Mouse (Mus musculus) liver, embryonic 15.5 days (tissue): ENCODE measurements around the gene Kndc1. TPM values are rescaled to one million over a fixed set of nuclear protein-coding genes. Genes with fewer than 3 reads are reported as not detected.

ENCODE experiments used
- ATAC-seq: fragments of 200-750 bp; cut with Nextera tagmentation; 2 replicates; pipeline ENCODE4 v1.8.0; 2017; ENCODE audit warnings: moderate number of reproducible peaks, mild to moderate bottlenecking, moderate library complexity; ENCODE audit not compliant: insufficient read depth
- H3K27ac ChIP-seq: fragments of 300-500 bp; sonication (generic); replicated peaks from 2 replicates; pipeline ENCODE4 v1.5.1; 2015; ENCODE audit warnings: mild to moderate bottlenecking, inconsistent platforms
- H3K27me3 ChIP-seq: fragments of 300-500 bp; sonication (generic); 2 replicates; pipeline ENCODE4 v1.6.1; 2015; ENCODE audit warnings: mild to moderate bottlenecking, inconsistent platforms
- H3K36me3 ChIP-seq: fragments of 300-500 bp; sonication (generic); replicated peaks from 2 replicates; pipeline ENCODE4 v1.6.1; 2015; ENCODE audit warnings: moderate library complexity, mild to moderate bottlenecking, inconsistent platforms
- H3K4me1 ChIP-seq: fragments of 300-500 bp; sonication (generic); replicated peaks from 2 replicates; pipeline ENCODE4 v1.6.1; 2015; ENCODE audit warnings: inconsistent platforms
- H3K4me2 ChIP-seq: fragments of 300-500 bp; sonication (generic); 2 replicates; pipeline ENCODE4 v1.6.1; 2015; ENCODE audit warnings: moderate library complexity, mild to moderate bottlenecking, inconsistent platforms
- H3K4me3 ChIP-seq: fragments of 300-500 bp; sonication (generic); replicated peaks from 2 replicates; pipeline ENCODE4 v1.5.1; 2015; ENCODE audit warnings: mild to moderate bottlenecking, inconsistent platforms
- H3K9ac ChIP-seq: fragments of 300-500 bp; sonication (generic); 2 replicates; pipeline ENCODE4 v1.6.1; 2015; ENCODE audit warnings: moderate library complexity, mild to moderate bottlenecking, inconsistent platforms
- H3K9me3 ChIP-seq: fragments of 300-500 bp; sonication (generic); replicated peaks from 2 replicates; pipeline ENCODE4 v1.6.1; 2016; ENCODE audit warnings: inconsistent platforms
- WGBS: fragments of 180-500 bp; shearing (Covaris S2); methylation state at CpG from one replicate; pipeline ENCODE4 v1.1.7; 2015; ENCODE audit warnings: mixed read lengths; ENCODE audit not compliant: insufficient replicate concordance; 5-methylcytosine and 5-hydroxymethylcytosine counted together
- polyA plus RNA-seq: library from polyadenylated mRNA; unstranded; fragments of >200 nt; fragmentation: Nextera tagmentation; extraction: Ambion mirVana; gene quantifications from 2 replicates; pipeline ENCODE4 v1.2.1, GENCODE M21; 2015

Kndc1 gene
- polyA plus RNA-seq, 1 experiment from 2014 or later: not detected

- Histone ChIP-seq H3K4me2 (no peak overlapping the region), H3K9ac (no peak overlapping the region), H3K36me3 (no peaks in the 10 kb centered on the region), H3K27me3 (peaks cover 19% of the 10 kb centered on the region), H3K9me3 (no peaks in the 10 kb centered on the region), H3K4me3 (no peak overlapping the region), H3K4me1 (no peaks in the 10 kb centered on the region), H3K27ac (no peak overlapping the region)
- ATAC-seq: no peak
- WGBS: 45% methylated on average over 3 of the region's 3 CpGs
Observed at GRCm38 (mm10) chr7:139937138-139937537, 42.6 kb downstream of the Kndc1 start.

GRCm38 (mm10) chr7:139937810-139938209 is 43.3 kb downstream of the Kndc1 start:
- Histone ChIP-seq H3K27me3 (peaks cover 26% of the 10 kb centered on the region), H3K27ac (no peak overlapping the region), H3K4me3 (no peak overlapping the region), H3K4me2 (no peak overlapping the region), H3K4me1 (no peaks in the 10 kb centered on the region), H3K9me3 (no peaks in the 10 kb centered on the region), H3K9ac (no peak overlapping the region), H3K36me3 (no peaks in the 10 kb centered on the region)
- ATAC-seq: no peak
- WGBS: 45% methylated on average over 5 of the region's 5 CpGs

- no peaks in the 10 kb centered on the region; the same call in 1 of the 2 replicates for H3K4me1 ChIP-seq
- 60% methylated on average over 16 of the region's 16 CpGs for WGBS
- H3K27me3 ChIP-seq: peaks cover 54% of the 10 kb centered on the region
- no peak for ATAC-seq
- H3K4me2 ChIP-seq: no peak overlapping the region
- no peaks in the 10 kb centered on the region for H3K36me3 ChIP-seq
- H3K9ac ChIP-seq: no peak overlapping the region
- H3K9me3 ChIP-seq: no peaks in the 10 kb centered on the region
- no peak overlapping the region for H3K27ac ChIP-seq
- no peak overlapping the region for H3K4me3 ChIP-seq
Observed at GRCm38 (mm10) chr7:139940476-139941209, 46.1 kb downstream of the Kndc1 start.

GRCm38 (mm10) chr7:139943674-139944281 is 49.3 kb downstream of the Kndc1 start, which contains the start of gene Utf1:
Gene Utf1 (plus strand): TSS chr7:139943789.
- no peak for ATAC-seq

GRCm38 (mm10) chr7:139944291-139945240 is 50.1 kb downstream of the Kndc1 start:
- ATAC-seq: no peak
- Histone ChIP-seq H3K4me1 (peaks cover under 1% of the 10 kb centered on the region; the same call in 1 of the 2 replicates), H3K36me3 (no peaks in the 10 kb centered on the region), H3K27ac (no peak overlapping the region), H3K27me3 (peaks cover 91% of the 10 kb centered on the region), H3K4me2 (peak overlapping the region; percentile 35), H3K9ac (no peak overlapping the region), H3K4me3 (peak overlapping the region; percentile 15; the same call in 1 of the 2 replicates), H3K9me3 (no peaks in the 10 kb centered on the region)
- 4% methylated on average over 68 of the region's 68 CpGs for WGBS

More at GRCm38 (mm10) chr7:139943674-139944281, 49.3 kb downstream of the Kndc1 start, which contains the start of gene Utf1:
- H3K36me3 ChIP-seq: no peaks in the 10 kb centered on the region
- no peaks in the 10 kb centered on the region for H3K9me3 ChIP-seq
- H3K4me1 ChIP-seq: no peaks in the 10 kb centered on the region; the same call in 1 of the 2 replicates
- WGBS: 2% methylated on average over 59 of the region's 59 CpGs
- peaks cover 83% of the 10 kb centered on the region for H3K27me3 ChIP-seq
- peak within 1 kb of the TSS; percentile 15; the same call in 1 of the 2 replicates for H3K4me3 ChIP-seq
- no peak within 1 kb of the TSS for H3K9ac ChIP-seq
- H3K4me2 ChIP-seq: peak within 1 kb of the TSS; percentile 35
- no peak within 1 kb of the TSS for H3K27ac ChIP-seq

GRCm38 (mm10) chr7:139945516-139945915 is 51.0 kb downstream of the Kndc1 start:
- no peak overlapping the region for H3K4me2 ChIP-seq
- H3K4me1 ChIP-seq: peaks cover 8% of the 10 kb centered on the region
- WGBS: 19% methylated on average over 5 of the region's 5 CpGs
- no peaks in the 10 kb centered on the region for H3K36me3 ChIP-seq
- no peak overlapping the region for H3K27ac ChIP-seq
- H3K9ac ChIP-seq: no peak overlapping the region
- H3K27me3 ChIP-seq: peaks cover 91% of the 10 kb centered on the region
- no peak for ATAC-seq
- H3K4me3 ChIP-seq: no peak overlapping the region
- no peaks in the 10 kb centered on the region for H3K9me3 ChIP-seq

- no peak for ATAC-seq
- 29% methylated on average over 5 of the region's 5 CpGs for WGBS
- H3K27me3 ChIP-seq: peaks cover 85% of the 10 kb centered on the region
- no peak overlapping the region for H3K4me2 ChIP-seq
- H3K36me3 ChIP-seq: no peaks in the 10 kb centered on the region
- H3K27ac ChIP-seq: no peak overlapping the region
- no peak overlapping the region for H3K4me3 ChIP-seq
- H3K4me1 ChIP-seq: peaks cover 13% of the 10 kb centered on the region
- no peak overlapping the region for H3K9ac ChIP-seq
- H3K9me3 ChIP-seq: no peaks in the 10 kb centered on the region
Observed at GRCm38 (mm10) chr7:139946032-139946431, 51.5 kb downstream of the Kndc1 start.

- no peak overlapping the region for H3K27ac ChIP-seq
Observed at GRCm38 (mm10) chr7:139949893-139950282, 55.4 kb downstream of the Kndc1 start.

GRCm38 (mm10) chr7:139950283-139950971 is 55.9 kb downstream of the Kndc1 start:
- peaks cover 21% of the 10 kb centered on the region for H3K4me1 ChIP-seq
- H3K4me3 ChIP-seq: peak overlapping the region; percentile 64
- no peaks in the 10 kb centered on the region for H3K9me3 ChIP-seq
- H3K36me3 ChIP-seq: no peaks in the 10 kb centered on the region
- H3K9ac ChIP-seq: peak overlapping the region; percentile 46; the same call in 1 of the 2 replicates
- peaks cover 42% of the 10 kb centered on the region for H3K27me3 ChIP-seq
- peak overlapping the region; percentile 91 for H3K4me2 ChIP-seq
- H3K27ac ChIP-seq: no peak overlapping the region; the same call in 1 of the 2 replicates
- under 1% methylated on average over 33 of the region's 33 CpGs for WGBS
- ATAC-seq: peak; percentile 77

More at GRCm38 (mm10) chr7:139949893-139950282, 55.4 kb downstream of the Kndc1 start:
- H3K36me3 ChIP-seq: no peaks in the 10 kb centered on the region
- no peaks in the 10 kb centered on the region for H3K9me3 ChIP-seq
- peak overlapping the region; percentile 64 for H3K4me3 ChIP-seq
- peaks cover 16% of the 10 kb centered on the region for H3K4me1 ChIP-seq
- peaks cover 47% of the 10 kb centered on the region for H3K27me3 ChIP-seq
- H3K4me2 ChIP-seq: peak overlapping the region; percentile 91
- peak; percentile 51; the same call in 1 of the 2 replicates for ATAC-seq
- WGBS: under 1% methylated on average over 15 of the region's 15 CpGs
- H3K9ac ChIP-seq: peak overlapping the region; percentile 46; the same call in 1 of the 2 replicates

GRCm38 (mm10) chr7:139951079-139951478 is 56.6 kb downstream of the Kndc1 start:
- peaks cover 28% of the 10 kb centered on the region for H3K4me1 ChIP-seq
- H3K9me3 ChIP-seq: no peaks in the 10 kb centered on the region
- no peaks in the 10 kb centered on the region for H3K36me3 ChIP-seq
- no peak overlapping the region for H3K27ac ChIP-seq
- 3% methylated on average over 15 of the region's 16 CpGs for WGBS
- peaks cover 35% of the 10 kb centered on the region for H3K27me3 ChIP-seq
- peak overlapping the region; percentile 46; the same call in 1 of the 2 replicates for H3K9ac ChIP-seq
- no peak for ATAC-seq
- H3K4me3 ChIP-seq: peak overlapping the region; percentile 64
- peak overlapping the region; percentile 91 for H3K4me2 ChIP-seq
